Mouse (Mus musculus) megakaryocyte progenitor cell, adult 5-6 weeks (primary cell): ENCODE results near the gene C1qtnf7. TPM values are rescaled to one million over a fixed set of nuclear protein-coding genes. Genes with fewer than 3 reads are reported as not detected.

Source experiments
- ATAC-seq: replicated peaks from 2 replicates; pipeline ENCODE4 v1.8.0; 2016; ENCODE audit warnings: mild to moderate bottlenecking, moderate TSS enrichment, inconsistent platforms; ENCODE audit not compliant: poor library complexity
- total RNA-seq, 2 experiments: library from RNA; stranded (forward) in 1 of 2; stranded (reverse) in 1 of 2; fragments of 157-497, 149-512 nt in 1 of 2; fragments of 200-1000 nt in 1 of 2; gene quantifications; 2 replicates each; pipeline versions ENCODE4 v1.2.3 to v1.2.4; 2015 to 2017

The C1qtnf7 gene
- total RNA-seq (2015), result not detected in 2 replicates
- total RNA-seq (2017), result not detected in 2 replicates

- ATAC-seq, result no peak
Measured at GRCm38 (mm10) chr5:43515401-43515976, at the start of gene C1qtnf7. TSS of gene C1qtnf7 (plus strand) at chr5:43515538.

- ATAC-seq, result no peak
Measured at GRCm38 (mm10) chr5:43466762-43467161, 48.6 kb upstream of the C1qtnf7 start.

- no peak for ATAC-seq
Measured at GRCm38 (mm10) chr5:43467214-43467613, 48.1 kb upstream of the C1qtnf7 start.

- no peak for ATAC-seq
Measured at GRCm38 (mm10) chr5:43468937-43469336, 46.4 kb upstream of the C1qtnf7 start.

GRCm38 (mm10) chr5:43477953-43478352 is 37.4 kb upstream of the C1qtnf7 start:
- ATAC-seq, result no peak

- ATAC-seq, result no peak
Measured at GRCm38 (mm10) chr5:43480046-43480445, 35.3 kb upstream of the C1qtnf7 start.

GRCm38 (mm10) chr5:43480786-43481185 is 34.6 kb upstream of the C1qtnf7 start:
- ATAC-seq, result no peak

- no peak for ATAC-seq
Measured at GRCm38 (mm10) chr5:43481824-43482223, 33.5 kb upstream of the C1qtnf7 start.

- no peak for ATAC-seq
Measured at GRCm38 (mm10) chr5:43501887-43502286, 13.5 kb upstream of the C1qtnf7 start.

GRCm38 (mm10) chr5:43504243-43504786 is 11.0 kb upstream of the C1qtnf7 start:
- ATAC-seq, result no peak

GRCm38 (mm10) chr5:43508470-43508869 is 6.9 kb upstream of the C1qtnf7 start:
- ATAC-seq, result 0 out of 2 replicates have a peak, but pooled peaks have one; percentile 23

GRCm38 (mm10) chr5:43508892-43509291 is 6.4 kb upstream of the C1qtnf7 start:
- ATAC-seq, result peak; percentile 85

GRCm38 (mm10) chr5:43511126-43511525 is 4.2 kb upstream of the C1qtnf7 start:
- no peak for ATAC-seq

- ATAC-seq, result no peak
Measured at GRCm38 (mm10) chr5:43516491-43516890, 1.2 kb downstream of the C1qtnf7 start.

- ATAC-seq, result no peak
Measured at GRCm38 (mm10) chr5:43517313-43517712, 2.0 kb downstream of the C1qtnf7 start.

- ATAC-seq, result no peak
Measured at GRCm38 (mm10) chr5:43519905-43520304, 4.6 kb downstream of the C1qtnf7 start.

GRCm38 (mm10) chr5:43521369-43521768 is 6.0 kb downstream of the C1qtnf7 start:
- ATAC-seq, result 0 out of 2 replicates have a peak, but pooled peaks have one; percentile 17

- ATAC-seq, result no peak
Measured at GRCm38 (mm10) chr5:43522866-43523265, 7.5 kb downstream of the C1qtnf7 start.

GRCm38 (mm10) chr5:43526874-43527584 is 11.7 kb downstream of the C1qtnf7 start:
- ATAC-seq, result no peak

- ATAC-seq, result no peak
Measured at GRCm38 (mm10) chr5:43530186-43530585, 14.8 kb downstream of the C1qtnf7 start.

GRCm38 (mm10) chr5:43530886-43531285 is 15.5 kb downstream of the C1qtnf7 start:
- no peak for ATAC-seq
